Mouse (Mus musculus): ENCODE measurements around the gene Nckap5. TPM values are rescaled to one million over a fixed set of nuclear protein-coding genes. Genes with fewer than 3 reads are reported as not detected.
"Not testable (repeated sequence)": the region's sequence is repeated elsewhere in the genome, so short reads cannot be mapped to it uniquely, and the experiment has no call there.

Gene Nckap5
- polyA plus RNA-seq, 1 experiment from 2014 or later: 10.9 TPM

GRCm38 (mm10) chr1:126087181-126087580 is 743.4 kb downstream of the Nckap5 start:
- H3K27ac ChIP-seq (ENCODE audit: low read length): no peak overlapping the region
- no peak overlapping the region for H3K4me3 ChIP-seq (ENCODE audit: low read depth, low read length)
- H3K27me3 ChIP-seq (ENCODE audit: control insufficient read depth, insufficient read depth, low read depth, low read length): no peaks in the 10 kb centered on the region
- 86% methylated on average over 7 of the region's 7 CpGs for WGBS
- peaks cover 9% of the 10 kb centered on the region for H3K4me1 ChIP-seq (ENCODE audit: control insufficient read depth, insufficient read depth, low read length)
- ATAC-seq: no peak
- H3K4me2 ChIP-seq (ENCODE audit: low read length): no peak overlapping the region
- no peak overlapping the region for H3K9ac ChIP-seq (ENCODE audit: low read depth, low read length)
- no peaks in the 10 kb centered on the region for H3K9me3 ChIP-seq (replicated peaks; ENCODE audit: control insufficient read depth, low read length, poor library complexity, severe bottlenecking)
- H3K36me3 ChIP-seq (ENCODE audit: control insufficient read depth, insufficient read depth, low read length): no peaks in the 10 kb centered on the region

DNA sequence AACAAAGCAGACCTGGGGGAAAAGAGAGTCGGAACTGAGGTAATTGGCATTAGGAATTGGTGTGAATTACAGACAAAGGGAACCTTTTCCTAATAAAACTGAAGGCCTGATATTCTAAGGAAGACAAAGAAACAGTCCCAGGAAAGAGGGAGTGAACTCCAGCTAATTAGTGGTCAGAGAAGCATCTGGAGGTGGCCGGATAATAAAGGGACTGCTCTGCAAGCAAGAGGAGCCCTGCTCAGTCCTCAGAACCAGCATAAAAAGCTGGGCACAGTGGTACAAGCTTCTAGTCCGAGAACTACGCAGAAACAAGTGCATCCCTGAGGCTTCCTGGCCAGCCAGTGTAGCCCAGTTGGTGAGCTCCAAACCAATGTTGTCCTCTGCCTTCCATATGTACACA is 754.3 kb downstream of the Nckap5 start:
- Histone ChIP-seq H3K4me1 (ENCODE audit: control insufficient read depth, insufficient read depth, low read length) (no peaks in the 10 kb centered on the region), H3K27ac (ENCODE audit: low read length) (no peak overlapping the region), H3K4me3 (ENCODE audit: low read depth, low read length) (no peak overlapping the region), H3K9ac (ENCODE audit: low read depth, low read length) (no peak overlapping the region), H3K27me3 (ENCODE audit: control insufficient read depth, insufficient read depth, low read depth, low read length) (no peaks in the 10 kb centered on the region), H3K36me3 (ENCODE audit: control insufficient read depth, insufficient read depth, low read length) (no peaks in the 10 kb centered on the region), H3K4me2 (ENCODE audit: low read length) (no peak overlapping the region), H3K9me3 (replicated peaks; ENCODE audit: control insufficient read depth, low read length, poor library complexity, severe bottlenecking) (no peaks in the 10 kb centered on the region)
- WGBS: 23% methylated on average over 4 of the region's 4 CpGs
- no peak for ATAC-seq

DNA sequence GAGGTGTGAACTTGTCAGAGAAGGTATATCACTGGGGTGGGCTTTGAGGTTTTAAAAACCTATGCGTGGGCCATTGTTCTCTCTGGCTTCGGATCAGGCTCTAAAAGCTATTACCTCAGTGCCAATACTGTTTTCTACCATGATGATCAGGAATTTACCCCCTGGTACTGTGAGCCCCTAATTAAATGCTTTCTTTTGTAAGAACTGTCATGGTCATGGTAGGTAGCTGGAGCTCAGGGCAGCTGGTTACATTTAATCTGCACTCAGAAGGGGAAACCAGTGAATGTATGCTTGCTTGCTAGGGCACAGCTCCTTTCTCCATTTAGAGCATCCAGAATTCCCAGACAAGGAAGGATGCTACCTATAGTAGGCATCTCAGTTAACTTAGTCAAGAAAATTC is 759.7 kb downstream of the Nckap5 start:
- 38% methylated on average over 2 of the region's 2 CpGs for WGBS
- Histone ChIP-seq H3K4me3 (ENCODE audit: low read depth, low read length) (no peak overlapping the region), H3K27ac (ENCODE audit: low read length) (no peak overlapping the region), H3K9me3 (replicated peaks; ENCODE audit: control insufficient read depth, low read length, poor library complexity, severe bottlenecking) (no peaks in the 10 kb centered on the region), H3K36me3 (ENCODE audit: control insufficient read depth, insufficient read depth, low read length) (no peaks in the 10 kb centered on the region), H3K4me1 (ENCODE audit: control insufficient read depth, insufficient read depth, low read length) (no peaks in the 10 kb centered on the region), H3K9ac (ENCODE audit: low read depth, low read length) (no peak overlapping the region), H3K4me2 (ENCODE audit: low read length) (no peak overlapping the region), H3K27me3 (ENCODE audit: control insufficient read depth, insufficient read depth, low read depth, low read length) (no peaks in the 10 kb centered on the region)
- ATAC-seq: no peak

GRCm38 (mm10) chr1:126051491-126051890 is 779.1 kb downstream of the Nckap5 start:
- H3K4me2 ChIP-seq (ENCODE audit: low read length): no peak overlapping the region
- H3K36me3 ChIP-seq (ENCODE audit: control insufficient read depth, insufficient read depth, low read length): no peaks in the 10 kb centered on the region
- H3K9me3 ChIP-seq (replicated peaks; ENCODE audit: control insufficient read depth, low read length, poor library complexity, severe bottlenecking): no peaks in the 10 kb centered on the region
- H3K27me3 ChIP-seq (ENCODE audit: control insufficient read depth, insufficient read depth, low read depth, low read length): no peaks in the 10 kb centered on the region
- H3K9ac ChIP-seq (ENCODE audit: low read depth, low read length): no peak overlapping the region
- H3K4me1 ChIP-seq (ENCODE audit: control insufficient read depth, insufficient read depth, low read length): peaks cover 2% of the 10 kb centered on the region; the same call in 1 of the 2 replicates
- H3K27ac ChIP-seq (ENCODE audit: low read length): no peak overlapping the region
- no peak for ATAC-seq
- H3K4me3 ChIP-seq (ENCODE audit: low read depth, low read length): no peak overlapping the region
- WGBS: 78% methylated on average over 3 of the region's 3 CpGs

- Histone ChIP-seq H3K36me3 (ENCODE audit: control insufficient read depth, insufficient read depth, low read length) (no peaks in the 10 kb centered on the region), H3K9ac (ENCODE audit: low read depth, low read length) (no peak overlapping the region), H3K27me3 (ENCODE audit: control insufficient read depth, insufficient read depth, low read depth, low read length) (no peaks in the 10 kb centered on the region), H3K4me1 (ENCODE audit: control insufficient read depth, insufficient read depth, low read length) (no peaks in the 10 kb centered on the region), H3K9me3 (replicated peaks; ENCODE audit: control insufficient read depth, low read length, poor library complexity, severe bottlenecking) (no peaks in the 10 kb centered on the region), H3K27ac (ENCODE audit: low read length) (no peak overlapping the region), H3K4me3 (ENCODE audit: low read depth, low read length) (no peak overlapping the region), H3K4me2 (ENCODE audit: low read length) (no peak overlapping the region)
- 97% methylated on average over 5 of the region's 5 CpGs for whole genome bisulfite sequencing
- no peak for ATAC-seq
These were observed 787.7 kb downstream of the Nckap5 start for GRCm38 (mm10) chr1:126042886-126043285.

- Histone ChIP-seq H3K27ac (ENCODE audit: low read length) (no peak overlapping the region), H3K9ac (ENCODE audit: low read depth, low read length) (no peak overlapping the region), H3K4me2 (ENCODE audit: low read length) (no peak overlapping the region), H3K27me3 (ENCODE audit: control insufficient read depth, insufficient read depth, low read depth, low read length) (no peaks in the 10 kb centered on the region), H3K4me3 (ENCODE audit: low read depth, low read length) (no peak overlapping the region), H3K9me3 (replicated peaks; ENCODE audit: control insufficient read depth, low read length, poor library complexity, severe bottlenecking) (no peaks in the 10 kb centered on the region), H3K36me3 (ENCODE audit: control insufficient read depth, insufficient read depth, low read length) (peaks cover 10% of the 10 kb centered on the region; the same call in 1 of the 2 replicates), H3K4me1 (ENCODE audit: control insufficient read depth, insufficient read depth, low read length) (peaks cover 6% of the 10 kb centered on the region; the same call in 1 of the 2 replicates)
- ATAC-seq: no peak
- 84% methylated on average over 8 of the region's 8 CpGs for WGBS
These were observed 803.1 kb downstream of the Nckap5 start for GRCm38 (mm10) chr1:126027536-126027935.

GRCm38 (mm10) chr1:126024518-126024917 is 806.1 kb downstream of the Nckap5 start:
- no peak overlapping the region for H3K4me3 ChIP-seq (ENCODE audit: low read depth, low read length)
- peak; percentile 61 for ATAC-seq
- H3K9me3 ChIP-seq (replicated peaks; ENCODE audit: control insufficient read depth, low read length, poor library complexity, severe bottlenecking): no peaks in the 10 kb centered on the region
- H3K27ac ChIP-seq (ENCODE audit: low read length): no peak overlapping the region
- H3K4me1 ChIP-seq (ENCODE audit: control insufficient read depth, insufficient read depth, low read length): peaks cover 11% of the 10 kb centered on the region; the same call in 1 of the 2 replicates
- 73% methylated on average over 6 of the region's 6 CpGs for WGBS
- peaks cover 10% of the 10 kb centered on the region; the same call in 1 of the 2 replicates for H3K36me3 ChIP-seq (ENCODE audit: control insufficient read depth, insufficient read depth, low read length)
- H3K9ac ChIP-seq (ENCODE audit: low read depth, low read length): no peak overlapping the region
- H3K4me2 ChIP-seq (ENCODE audit: low read length): no peak overlapping the region
- no peaks in the 10 kb centered on the region for H3K27me3 ChIP-seq (ENCODE audit: control insufficient read depth, insufficient read depth, low read depth, low read length)

GRCm38 (mm10) chr1:126022959-126023358 is 807.6 kb downstream of the Nckap5 start:
- H3K9ac ChIP-seq (ENCODE audit: low read depth, low read length): no peak overlapping the region
- peaks cover 10% of the 10 kb centered on the region; the same call in 1 of the 2 replicates for H3K36me3 ChIP-seq (ENCODE audit: control insufficient read depth, insufficient read depth, low read length)
- 54% methylated on average over 10 of the region's 10 CpGs for WGBS
- peaks cover 11% of the 10 kb centered on the region; the same call in 1 of the 2 replicates for H3K4me1 ChIP-seq (ENCODE audit: control insufficient read depth, insufficient read depth, low read length)
- H3K9me3 ChIP-seq (replicated peaks; ENCODE audit: control insufficient read depth, low read length, poor library complexity, severe bottlenecking): no peaks in the 10 kb centered on the region
- no peak overlapping the region for H3K27ac ChIP-seq (ENCODE audit: low read length)
- no peak overlapping the region for H3K4me3 ChIP-seq (ENCODE audit: low read depth, low read length)
- no peak overlapping the region for H3K4me2 ChIP-seq (ENCODE audit: low read length)
- H3K27me3 ChIP-seq (ENCODE audit: control insufficient read depth, insufficient read depth, low read depth, low read length): no peaks in the 10 kb centered on the region
- no peak for ATAC-seq

- H3K9ac ChIP-seq (ENCODE audit: low read depth, low read length); H3K27ac ChIP-seq (ENCODE audit: low read length); H3K36me3 ChIP-seq (ENCODE audit: control insufficient read depth, insufficient read depth, low read length); H3K27me3 ChIP-seq (ENCODE audit: control insufficient read depth, insufficient read depth, low read depth, low read length); H3K4me2 ChIP-seq (ENCODE audit: low read length); H3K4me3 ChIP-seq (ENCODE audit: low read depth, low read length); H3K9me3 ChIP-seq (replicated peaks; ENCODE audit: control insufficient read depth, low read length, poor library complexity, severe bottlenecking); ATAC-seq: not testable (repeated sequence)
- WGBS: 68% methylated on average over 6 of the region's 6 CpGs
- H3K4me1 ChIP-seq (ENCODE audit: control insufficient read depth, insufficient read depth, low read length): peaks cover 11% of the 10 kb centered on the region; the same call in 1 of the 2 replicates
These were observed 811.9 kb downstream of the Nckap5 start for GRCm38 (mm10) chr1:126018654-126019053.

Measured in midbrain, embryonic 16.5 days (tissue).